Mouse (Mus musculus) inflammation-experienced regulatory T-cells, adult 16 weeks (primary cell): ENCODE results near the gene Ovol2. TPM values are rescaled to one million over a fixed set of nuclear protein-coding genes. Genes with fewer than 3 reads are reported as not detected.

Experiments used
- polyA plus RNA-seq: library from polyadenylated mRNA; unstranded; fragments of 100-300 nt; shearing (Covaris generic); gene quantifications from one replicate; pipeline ENCODE4 v1.2.1, GENCODE M21; 2017

The Ovol2 gene
- polyA plus RNA-seq = not detected

GRCm38 (mm10) chr2:144331401-144332302 lies at the start of gene Ovol2:
TSS of gene Ovol2 (minus strand) at chr2:144332146.

GRCm38 (mm10) chr2:144368400-144369019 lies 36.6 kb upstream of the Ovol2 start, which contains the start of the genes Kat14 and Pet117:
TSS of gene Kat14 (plus strand) at chr2:144368983.
TSS of gene Pet117 (plus strand) at chr2:144368996.

GRCm38 (mm10) chr2:144270507-144271420 lies 61.2 kb downstream of the Ovol2 start, which contains the start of the genes Mgme1 and Snx5:
TSS of gene Mgme1 (plus strand) at chr2:144270663.
TSS of gene Snx5 (minus strand) at chr2:144270906.

Other genes starting within 250 kb of the Ovol2 start
- gene Mgme1, start 61.5 kb downstream of the Ovol2 start, polyA plus RNA-seq = 11.2 TPM
- 62.5 TPM for gene Snx5, start 61.2 kb downstream of the Ovol2 start, polyA plus RNA-seq
- 19.6 TPM for gene Kat14, start 36.8 kb upstream of the Ovol2 start, polyA plus RNA-seq
- gene Pet117, start 36.9 kb upstream of the Ovol2 start, polyA plus RNA-seq = 4.1 TPM
- gene Dzank1, start 195.3 kb upstream of the Ovol2 start, polyA plus RNA-seq = 0.49 TPM
- 42.2 TPM for gene Polr3f, start 195.6 kb upstream of the Ovol2 start, polyA plus RNA-seq
- 14.5 TPM for gene Rbbp9, start 218.7 kb upstream of the Ovol2 start, polyA plus RNA-seq
- gene Sec23b, start 224.1 kb upstream of the Ovol2 start, polyA plus RNA-seq = 114 TPM